Mouse (Mus musculus): ENCODE data around the gene Unk.

- TF ChIP-seq CTCF (IDR thresholded peaks at IDR 0.05; ENCODE audit: insufficient read depth, low read length) (no peak), POLR2A (IDR thresholded peaks at IDR 0.05; ENCODE audit: borderline replicate concordance, extremely low read depth, low read depth, low read length) (0 out of 2 replicates have a peak, but pooled peaks have one; percentile 20)
These were observed 80.4 kb downstream of the Unk start for GRCm38 (mm10) chr11:116110540-116110939.

Data from lung, adult 2 months (tissue).